ENCODE assay signal across 18 mouse cellular contexts in genomic region chr2:167836611-167837010, GRCm38 (mm10).
DNase-seq lines count a peak whose midpoint lies in the region; ATAC-seq and TF ChIP-seq lines count a peak whose summit lies in the region.
"Had no signal": no experiment of that assay in that cellular context is flagged by ENCODE, and none has a peak within 500 bp of the region (broad histone marks: within the 10 kb centered on the region; RNA-seq: fewer than 3 reads in every experiment).

No protein-coding gene starts in this region.

- 0 out of 2 replicates have a peak overlapping the region, but pooled peaks have one; percentile 2 for H3K9ac ChIP-seq in intestine, embryonic 16.5 days (ENCODE audit: low read depth, low read length)
- no peak overlapping the region for H3K9ac ChIP-seq in intestine, embryonic 15.5 days
- no peak overlapping the region for H3K9ac ChIP-seq in lung, postnatal 0 days (replicated peaks; ENCODE audit: low read depth)
- no peak overlapping the region for H3K9ac ChIP-seq in forebrain, embryonic 12.5 days
- H3K9ac ChIP-seq: limb, embryonic 13.5 days; liver, embryonic 15.5 days; neural tube, embryonic 12.5 days had no signal

- no peaks in the 10 kb centered on the region; the same call in 1 of the 2 replicates for H3K9me3 ChIP-seq in intestine, embryonic 16.5 days (ENCODE audit: control insufficient read depth, low read length)
- no peaks in the 10 kb centered on the region for H3K9me3 ChIP-seq in intestine, embryonic 15.5 days
- no peaks in the 10 kb centered on the region for H3K9me3 ChIP-seq in lung, postnatal 0 days (ENCODE audit: low read length)
- H3K9me3 ChIP-seq in forebrain, embryonic 12.5 days = no peaks in the 10 kb centered on the region
- H3K9me3 ChIP-seq: limb, embryonic 13.5 days; liver, embryonic 15.5 days; neural tube, embryonic 12.5 days had no signal

- no peak for ATAC-seq in intestine, embryonic 16.5 days
- ATAC-seq in intestine, embryonic 15.5 days = no peak
- ATAC-seq in lung, postnatal 0 days = peak; percentile 10
- ATAC-seq in forebrain, embryonic 12.5 days (ENCODE audit: low FRiP score) = no peak
- ATAC-seq: activated CD4-positive, CD25-positive, alpha-beta regulatory T cell, adult 4 months; forebrain, embryonic 14.5 days; Patski had no signal

- no peak for TF ChIP-seq CTCF in lung, postnatal 0 days (IDR thresholded peaks at IDR 0.05)

- H3K36me3 ChIP-seq in intestine, embryonic 16.5 days (ENCODE audit: control insufficient read depth, insufficient read depth, low read length) = no peaks in the 10 kb centered on the region
- H3K36me3 ChIP-seq in intestine, embryonic 15.5 days = no peaks in the 10 kb centered on the region
- H3K36me3 ChIP-seq in lung, postnatal 0 days (ENCODE audit: insufficient read depth, low read length) = no peaks in the 10 kb centered on the region
- H3K36me3 ChIP-seq in forebrain, embryonic 12.5 days (replicated peaks) = no peaks in the 10 kb centered on the region
- H3K36me3 ChIP-seq: limb, embryonic 13.5 days; liver, embryonic 15.5 days; neural tube, embryonic 12.5 days had no signal

- no peak overlapping the region for H3K4me3 ChIP-seq in intestine, embryonic 16.5 days (ENCODE audit: low read length)
- no peak overlapping the region for H3K4me3 ChIP-seq in intestine, embryonic 15.5 days (replicated peaks)
- no peak overlapping the region for H3K4me3 ChIP-seq in lung, postnatal 0 days (ENCODE audit: low read depth, low read length)
- no peak overlapping the region for H3K4me3 ChIP-seq in forebrain, embryonic 12.5 days (replicated peaks)
- H3K4me3 ChIP-seq: limb, embryonic 13.5 days; liver, embryonic 15.5 days; neural tube, embryonic 12.5 days had no signal

- WGBS in intestine, embryonic 16.5 days = 36% methylated on average over 7 of the region's 7 CpGs
- WGBS in intestine, embryonic 15.5 days = 33% methylated on average over 7 of the region's 7 CpGs
- WGBS in lung, postnatal 0 days = 16% methylated on average over 7 of the region's 7 CpGs
- 36% methylated on average over 7 of the region's 7 CpGs for WGBS in forebrain, embryonic 12.5 days

- H3K4me2 ChIP-seq in intestine, embryonic 16.5 days (ENCODE audit: low read depth, low read length) = no peak overlapping the region
- H3K4me2 ChIP-seq in intestine, embryonic 15.5 days (replicated peaks) = no peak overlapping the region
- no peak overlapping the region for H3K4me2 ChIP-seq in lung, postnatal 0 days (replicated peaks; ENCODE audit: low read depth, low read length)
- H3K4me2 ChIP-seq in forebrain, embryonic 12.5 days = no peak overlapping the region
- H3K4me2 ChIP-seq: limb, embryonic 13.5 days; liver, embryonic 15.5 days; neural tube, embryonic 12.5 days had no signal

- no peaks in the 10 kb centered on the region for H3K27me3 ChIP-seq in intestine, embryonic 16.5 days (replicated peaks; ENCODE audit: control insufficient read depth, insufficient read depth, low read length)
- H3K27me3 ChIP-seq in intestine, embryonic 15.5 days (replicated peaks) = no peaks in the 10 kb centered on the region
- no peaks in the 10 kb centered on the region for H3K27me3 ChIP-seq in lung, postnatal 0 days (replicated peaks; ENCODE audit: insufficient read depth, low read length)
- H3K27me3 ChIP-seq in forebrain, embryonic 12.5 days = no peaks in the 10 kb centered on the region
- H3K27me3 ChIP-seq: limb, embryonic 13.5 days; neural tube, embryonic 12.5 days; Patski had no signal

- 0 out of 2 replicates have a peak overlapping the region, but pooled peaks have one; percentile 24 for H3K27ac ChIP-seq in intestine, embryonic 16.5 days (ENCODE audit: low read length)
- H3K27ac ChIP-seq in intestine, embryonic 15.5 days = no peak overlapping the region
- H3K27ac ChIP-seq in lung, postnatal 0 days (ENCODE audit: low read length) = peak overlapping the region; percentile 94
- no peak overlapping the region for H3K27ac ChIP-seq in forebrain, embryonic 12.5 days
- H3K27ac ChIP-seq: limb, embryonic 13.5 days; liver, embryonic 15.5 days; neural tube, embryonic 12.5 days had no signal

- DNase-seq in heart, adult 11 months = peak; percentile 96
- no peak for DNase-seq in heart, postnatal 4 days
- peak; percentile 45 for DNase-seq in NIH3T3 (ENCODE audit: low read depth)
- peak; percentile 90 for DNase-seq in lung, postnatal 0 days (ENCODE audit: low spot score)
- no peak for DNase-seq in layer of hippocampus, postnatal 10 days (ENCODE audit: low spot score in 2 of 2)
- DNase-seq: adrenal gland, postnatal 25 days; B cell, adult 2 months; cerebellum, adult 18-20 months; thymus, postnatal 36 days had no signal

- TF ChIP-seq EP300 in lung, postnatal 0 days (IDR thresholded peaks at IDR 0.05) = peak; percentile 51

- H3K4me1 ChIP-seq in intestine, embryonic 16.5 days (ENCODE audit: control insufficient read depth, insufficient read depth, low read length) = peaks cover 34% of the 10 kb centered on the region
- H3K4me1 ChIP-seq in intestine, embryonic 15.5 days (replicated peaks) = peaks cover 30% of the 10 kb centered on the region
- peaks cover 33% of the 10 kb centered on the region for H3K4me1 ChIP-seq in lung, postnatal 0 days (ENCODE audit: insufficient read depth, low read depth, low read length)
- peaks cover 8% of the 10 kb centered on the region for H3K4me1 ChIP-seq in forebrain, embryonic 12.5 days

Comparison
In these comparisons a context has a peak if more than half of its experiments do, and no peak if none do; other contexts are left out.
1. DNase-seq: peak in heart, adult 11 months (single experiment), NIH3T3 (single experiment) and lung, postnatal 0 days (single experiment); none in heart, postnatal 4 days (single experiment) and layer of hippocampus, postnatal 10 days (0 of 2).
2. H3K27ac ChIP-seq: peak in intestine, embryonic 16.5 days (single experiment) and lung, postnatal 0 days (single experiment); none in intestine, embryonic 15.5 days (single experiment) and forebrain, embryonic 12.5 days (single experiment).